Mouse (Mus musculus): ENCODE data around the gene Mtmr12. TPM values are rescaled to one million over a fixed set of nuclear protein-coding genes. Genes with fewer than 3 reads are reported as not detected.

Mtmr12 gene
- total and polyA plus RNA-seq, 3 experiments = 14.3 to 38.2 TPM; not detected in 1

DNA sequence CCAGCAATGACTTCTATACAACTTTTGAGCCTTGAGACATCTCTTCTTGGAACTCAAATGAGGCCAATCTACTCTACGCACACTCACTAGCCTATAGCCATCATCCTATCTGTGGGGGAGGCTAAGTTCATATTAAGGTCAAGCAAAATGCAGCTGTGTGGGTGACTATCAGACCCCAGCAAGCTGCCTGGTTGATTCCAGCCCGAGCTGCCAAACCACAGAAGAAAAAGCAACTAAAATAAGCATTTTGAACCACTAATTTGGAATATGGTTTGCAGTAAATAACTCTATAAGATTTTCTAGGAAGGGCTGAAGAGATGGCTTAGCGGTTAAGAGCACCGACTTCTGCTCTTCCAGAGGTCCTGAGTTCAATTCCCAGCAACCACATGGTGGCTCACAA lies 105.8 kb downstream of the Mtmr12 start:
- no peaks in the 10 kb centered on the region for H3K27me3 ChIP-seq (ENCODE audit: control insufficient read depth in 1 of 2, insufficient read depth in 2 of 2, low read length in 2 of 2)
- H3K4me1 ChIP-seq (ENCODE audit: control insufficient read depth in 1 of 2, insufficient read depth in 2 of 2, low read length in 2 of 2) = peaks cover 24 to 51% of the 10 kb centered on the region in 2 experiments
- H3K4me3 ChIP-seq (ENCODE audit: control insufficient read depth in 1 of 2, insufficient read depth in 1 of 2, low read depth in 2 of 2, low read length in 2 of 2) = peak overlapping the region; percentile 2 to 26; a peak in 3 of 4 replicates
- H3K9me3 ChIP-seq (replicated peaks; ENCODE audit: insufficient read depth, low read length) = no peaks in the 10 kb centered on the region
- peak; percentile 92 for DNase-seq (ENCODE audit: low read depth, low spot score)
- peaks cover 0 to 54% of the 10 kb centered on the region in 2 experiments; a peak in 2 of 4 replicates for H3K36me3 ChIP-seq (ENCODE audit: control insufficient read depth in 1 of 2, insufficient read depth in 2 of 2, low read length in 2 of 2)
- H3K27ac ChIP-seq (ENCODE audit: control insufficient read depth, low read depth, low read length) = peak overlapping the region; percentile 30
- no peaks in the 10 kb centered on the region for H3K79me2 ChIP-seq (ENCODE audit: control insufficient read depth, insufficient read depth, low read length, poor library complexity)
- no peak overlapping the region for H3K9ac ChIP-seq (ENCODE audit: control insufficient read depth, low read depth, low read length, poor library complexity, severe bottlenecking)
- no peak for TF ChIP-seq ZC3H11A (IDR thresholded peaks at IDR 0.05; ENCODE audit: low read depth, low read length)
- TF ChIP-seq BHLHE40 (IDR thresholded peaks at IDR 0.05; ENCODE audit: borderline replicate concordance, low read depth, low read length) = peak; percentile 83
- peak; percentile 95 for TF ChIP-seq RCOR1 (IDR thresholded peaks at IDR 0.05; ENCODE audit: low read depth, low read length)
- peak; percentile 59; the same call in 1 of the 2 replicates for TF ChIP-seq MYC (IDR thresholded peaks at IDR 0.05; ENCODE audit: low read depth, low read length)
- TF ChIP-seq POLR2AphosphoS5 (IDR thresholded peaks at IDR 0.05; ENCODE audit: borderline replicate concordance, low read depth, low read length) = no peak
- TF ChIP-seq TCF12 (IDR thresholded peaks at IDR 0.05; ENCODE audit: low read depth, low read length) = peak; percentile 97
- no peak for TF ChIP-seq POLR2AphosphoS2 (IDR thresholded peaks at IDR 0.05; ENCODE audit: low read length)
- TF ChIP-seq EP300 (IDR thresholded peaks at IDR 0.05; ENCODE audit: low read depth in 1 of 2, low read length in 2 of 2) = peak; percentile 95 to 97
- no peak for TF ChIP-seq POLR2A (IDR thresholded peaks at IDR 0.05; ENCODE audit: control insufficient read depth in 1 of 2, insufficient read depth in 1 of 2, low read depth in 1 of 2, low read length in 2 of 2, poor library complexity in 1 of 2)
- TF ChIP-seq UBTF (IDR thresholded peaks at IDR 0.05; ENCODE audit: borderline replicate concordance, insufficient read depth, low read depth, low read length) = no peak
- TF ChIP-seq MAX (IDR thresholded peaks at IDR 0.05; ENCODE audit: low read length) = no peak; the same call in 1 of the 2 replicates
- peak; percentile 67; the same call in 1 of the 2 replicates for TF ChIP-seq ELF1 (IDR thresholded peaks at IDR 0.05; ENCODE audit: low read depth, low read length)
- TF ChIP-seq RAD21 (IDR thresholded peaks at IDR 0.05; ENCODE audit: low read depth, low read length) = no peak
- peak; percentile 93 for TF ChIP-seq TAL1 (IDR thresholded peaks at IDR 0.05; ENCODE audit: low read length)
- TF ChIP-seq USF1 (IDR thresholded peaks at IDR 0.05; ENCODE audit: low read depth, low read length) = no peak
- peak; percentile 72 for TF ChIP-seq MYB (IDR thresholded peaks at IDR 0.05; ENCODE audit: low read depth, low read length)
- TF ChIP-seq ZNF384 (IDR thresholded peaks at IDR 0.05; ENCODE audit: low read depth, low read length) = peak; percentile 48
- TF ChIP-seq GABPA (IDR thresholded peaks at IDR 0.05; ENCODE audit: low read depth, low read length) = no peak
- TF ChIP-seq MEF2A (IDR thresholded peaks at IDR 0.05; ENCODE audit: extremely low read depth, insufficient replicate concordance, low read depth, low read length, poor library complexity, severe bottlenecking) = peak; percentile 98
- TF ChIP-seq MAZ (IDR thresholded peaks at IDR 0.05; ENCODE audit: low read depth, low read length) = peak; percentile 69; the same call in 1 of the 2 replicates
- no peak for TF ChIP-seq CHD1 (IDR thresholded peaks at IDR 0.05; ENCODE audit: low read depth, low read length)
- peak; percentile 86 for TF ChIP-seq MAFK (IDR thresholded peaks at IDR 0.05; ENCODE audit: borderline replicate concordance, low read depth, low read length)
- TF ChIP-seq SMC3 (IDR thresholded peaks at IDR 0.05; ENCODE audit: low read depth, low read length) = no peak
- TF ChIP-seq JUND (IDR thresholded peaks at IDR 0.05; ENCODE audit: low read depth, low read length) = peak; percentile 65; the same call in 1 of the 2 replicates
- TF ChIP-seq NELFE (IDR thresholded peaks at IDR 0.05; ENCODE audit: low read depth, low read length) = peak; percentile 41; the same call in 1 of the 2 replicates
- peak; percentile 99 for TF ChIP-seq TBP (IDR thresholded peaks at IDR 0.05; ENCODE audit: low read depth, low read length)
- TF ChIP-seq E2F4 (IDR thresholded peaks at IDR 0.05; ENCODE audit: borderline replicate concordance, low read depth, low read length) = no peak
- TF ChIP-seq SIN3A (IDR thresholded peaks at IDR 0.05; ENCODE audit: low read length) = peak; percentile 90
- TF ChIP-seq HCFC1 (IDR thresholded peaks at IDR 0.05; ENCODE audit: low read depth, low read length) = 0 out of 2 replicates have a peak, but pooled peaks have one; percentile 44
- no peak for TF ChIP-seq MXI1 (IDR thresholded peaks at IDR 0.05; ENCODE audit: low read depth, low read length)
- no peak for TF ChIP-seq ZMIZ1 (IDR thresholded peaks at IDR 0.05; ENCODE audit: low read depth, low read length)
- TF ChIP-seq ZKSCAN1 (IDR thresholded peaks at IDR 0.05; ENCODE audit: low read depth, low read length) = no peak
- TF ChIP-seq GATA1 (IDR thresholded peaks at IDR 0.05; ENCODE audit: low read depth, low read length) = peak; percentile 89
- no peak for TF ChIP-seq CTCF (IDR thresholded peaks at IDR 0.05 in 2 of 3, conservative IDR thresholded peaks at IDR 0.05 in 1 of 3; ENCODE audit: control insufficient read depth in 1 of 3, insufficient read depth in 1 of 3, low read depth in 2 of 3, low read length in 3 of 3, poor library complexity in 1 of 3, severe bottlenecking in 1 of 3)
- no peak for TF ChIP-seq USF2 (IDR thresholded peaks at IDR 0.05; ENCODE audit: borderline replicate concordance in 1 of 2, insufficient read depth in 1 of 2, low read depth in 1 of 2, low read length in 2 of 2)
- TF ChIP-seq NRF1 (IDR thresholded peaks at IDR 0.05; ENCODE audit: insufficient read depth, low read depth, low read length, poor library complexity, severe bottlenecking) = no peak
- TF ChIP-seq ETS1 (IDR thresholded peaks at IDR 0.05; ENCODE audit: low read depth, low read length) = peak; percentile 98

Measured in MEL (cell line).